ENCODE assay signal across 14 mouse cellular contexts in genomic region chr8:81692167-81692566, GRCm38 (mm10).
"Had no signal": no experiment of that assay in that cellular context is flagged by ENCODE, and none has a peak within 500 bp of the region (broad histone marks: within the 10 kb centered on the region; RNA-seq: fewer than 3 reads in every experiment).

No protein-coding gene starts in this region.

- H3K4me3 ChIP-seq: limb, embryonic 15.5 days; liver, embryonic 12.5 days; midbrain, embryonic 15.5 days; neural tube, embryonic 13.5 days had no signal

- H3K27me3 ChIP-seq: limb, embryonic 15.5 days; liver, embryonic 12.5 days; midbrain, embryonic 15.5 days; neural tube, embryonic 13.5 days had no signal

- H3K36me3 ChIP-seq: limb, embryonic 15.5 days; liver, embryonic 12.5 days; midbrain, embryonic 15.5 days; neural tube, embryonic 13.5 days had no signal

- H3K4me1 ChIP-seq: limb, embryonic 15.5 days; liver, embryonic 12.5 days; midbrain, embryonic 15.5 days; neural tube, embryonic 13.5 days had no signal

- H3K9ac ChIP-seq: limb, embryonic 15.5 days; liver, embryonic 12.5 days; lung, embryonic 14.5 days; midbrain, embryonic 15.5 days; neural tube, embryonic 13.5 days had no signal

- DNase-seq: kidney, postnatal 10 days; kidney, postnatal 4 days; layer of hippocampus, postnatal 36 days; lung, postnatal 10 days; lung, postnatal 4 days; right cerebral cortex, postnatal 25 days; thymus, postnatal 25 days had no signal

- H3K27ac ChIP-seq: limb, embryonic 15.5 days; liver, embryonic 12.5 days; midbrain, embryonic 15.5 days; neural tube, embryonic 13.5 days; stomach, postnatal 0 days had no signal

- H3K9me3 ChIP-seq: limb, embryonic 15.5 days; liver, embryonic 12.5 days; midbrain, embryonic 15.5 days; neural tube, embryonic 13.5 days had no signal

- ATAC-seq: liver, embryonic 12.5 days; midbrain, embryonic 15.5 days had no signal

- H3K4me2 ChIP-seq: limb, embryonic 15.5 days; liver, embryonic 12.5 days; lung, embryonic 14.5 days; midbrain, embryonic 11.5 days; midbrain, embryonic 15.5 days; neural tube, embryonic 13.5 days had no signal
